Mouse (Mus musculus) megakaryocyte, embryonic 14.5 days (primary cell): ENCODE data around the gene Ift22. TPM values are rescaled to one million over a fixed set of nuclear protein-coding genes. Genes with fewer than 3 reads are reported as not detected.
"Not testable (repeated sequence)": the region's sequence is repeated elsewhere in the genome, so short reads cannot be mapped to it uniquely, and the experiment has no call there.

Experiments used
- H3K27me3 ChIP-seq: replicated peaks from 2 replicates; pipeline ENCODE3; 2012; ENCODE audit warnings: inconsistent platforms
- H3K36me3 ChIP-seq: replicated peaks from 2 replicates; pipeline ENCODE3; 2012; ENCODE audit warnings: low read length, inconsistent platforms, mixed read lengths
- H3K4me1 ChIP-seq: 2 replicates; pipeline ENCODE4 v1.6.1; 2012; ENCODE audit warnings: inconsistent platforms
- H3K4me3 ChIP-seq: replicated peaks from 2 replicates; pipeline ENCODE3; 2012; ENCODE audit warnings: moderate library complexity, mild to moderate bottlenecking, inconsistent platforms
- H3K9me3 ChIP-seq: 2 replicates; pipeline ENCODE4 v1.6.1; 2012; ENCODE audit warnings: inconsistent platforms
- FLI1 ChIP-seq: IDR thresholded peaks from 2 replicates; pipeline ENCODE4 v1.6.1; 2012; ENCODE audit warnings: low read length, inconsistent platforms, mixed read lengths
- GATA1 ChIP-seq: IDR thresholded peaks from 3 replicates; pipeline ENCODE4 v1.6.1; 2012; ENCODE audit warnings: mixed read lengths, low read length, inconsistent platforms, borderline replicate concordance
- polyA plus RNA-seq: library from polyadenylated mRNA; stranded (reverse); fragments of >175 nt; gene quantifications from 2 replicates; pipeline ENCODE4 v1.2.3, GENCODE M21; 2012; ENCODE audit warnings: low replicate concordance; ENCODE audit not compliant: insufficient read depth

The Ift22 gene
- polyA plus RNA-seq, 1 experiment: 14.8 TPM

DNA sequence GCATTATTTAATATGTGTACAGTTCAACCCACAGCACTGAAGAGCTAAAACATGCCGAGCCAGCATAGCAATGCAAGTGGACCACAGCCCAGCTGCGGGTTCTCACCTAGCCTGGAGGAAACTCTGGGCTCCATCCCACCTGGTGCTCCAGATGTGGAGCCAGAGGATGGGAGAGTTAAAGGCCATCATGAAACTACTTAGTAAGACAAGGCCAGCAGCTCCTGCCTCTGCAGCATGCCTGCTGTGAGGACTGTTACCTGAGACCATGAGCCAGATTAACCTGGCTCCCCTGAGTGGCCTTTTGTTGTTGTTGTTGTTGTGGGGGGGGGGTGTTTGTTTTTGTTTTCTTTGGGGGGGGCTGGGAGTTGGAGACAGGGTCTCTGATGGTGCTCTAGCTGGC is 35.4 kb downstream of the Ift22 start:
- Histone ChIP-seq H3K4me1 (no peaks in the 10 kb centered on the region), H3K9me3 (peaks cover 14% of the 10 kb centered on the region), H3K4me3 (no peak overlapping the region), H3K27me3 (peaks cover 4% of the 10 kb centered on the region), H3K36me3 (peaks cover 6% of the 10 kb centered on the region)
- TF ChIP-seq GATA1 (no peak), FLI1 (no peak)

DNA sequence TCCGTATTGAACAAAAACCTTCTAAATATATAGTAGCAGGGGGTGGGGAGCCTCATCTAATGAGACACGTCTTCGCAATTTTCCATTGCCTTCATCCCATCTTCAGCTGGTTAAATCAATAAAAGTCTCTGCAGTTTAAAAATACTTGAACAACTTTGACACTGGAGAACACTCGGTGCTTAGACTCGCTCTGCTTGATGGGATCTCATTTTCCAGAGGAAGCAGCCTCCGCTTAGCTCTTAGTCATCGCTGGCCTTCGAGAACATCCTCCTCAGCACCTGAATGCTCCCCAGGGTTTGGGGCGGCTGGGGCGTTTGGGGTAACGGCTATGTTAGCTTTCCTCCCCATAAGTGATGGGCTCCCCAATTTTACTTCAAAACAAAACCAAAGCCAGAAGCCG is 37.1 kb downstream of the Ift22 start:
- H3K4me3 ChIP-seq: no peak overlapping the region
- H3K36me3 ChIP-seq: no peaks in the 10 kb centered on the region
- H3K27me3 ChIP-seq: peaks cover 4% of the 10 kb centered on the region
- H3K9me3 ChIP-seq: peaks cover 9% of the 10 kb centered on the region
- TF ChIP-seq FLI1 (no peak), GATA1 (no peak)
- H3K4me1 ChIP-seq: peaks cover 7% of the 10 kb centered on the region

DNA sequence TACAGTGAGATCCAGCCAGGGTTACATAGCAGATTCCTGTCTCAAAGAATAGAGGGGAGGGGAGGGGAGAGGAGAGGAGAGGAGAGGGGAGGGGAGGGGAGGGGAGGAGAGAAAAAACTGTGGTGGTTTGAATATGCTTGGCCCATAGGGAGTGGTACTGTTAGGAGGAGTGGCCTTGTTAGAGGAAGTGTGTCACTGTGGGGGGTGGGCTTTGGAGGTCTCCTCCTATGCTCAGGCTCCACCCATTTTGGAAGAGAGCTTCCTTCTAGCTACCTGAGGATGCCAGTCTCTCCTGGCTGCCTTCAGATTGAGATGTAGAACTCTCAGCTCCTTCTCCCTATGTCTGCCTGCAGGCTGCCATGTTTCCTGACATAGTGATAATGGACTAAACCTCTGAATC is 39.9 kb downstream of the Ift22 start:
- Histone ChIP-seq H3K4me3 (no peak overlapping the region), H3K9me3 (peaks cover 9% of the 10 kb centered on the region), H3K4me1 (peaks cover 20% of the 10 kb centered on the region), H3K36me3 (no peaks in the 10 kb centered on the region), H3K27me3 (peaks cover 4% of the 10 kb centered on the region)
- no peak for TF ChIP-seq FLI1
- TF ChIP-seq GATA1: no peak

DNA sequence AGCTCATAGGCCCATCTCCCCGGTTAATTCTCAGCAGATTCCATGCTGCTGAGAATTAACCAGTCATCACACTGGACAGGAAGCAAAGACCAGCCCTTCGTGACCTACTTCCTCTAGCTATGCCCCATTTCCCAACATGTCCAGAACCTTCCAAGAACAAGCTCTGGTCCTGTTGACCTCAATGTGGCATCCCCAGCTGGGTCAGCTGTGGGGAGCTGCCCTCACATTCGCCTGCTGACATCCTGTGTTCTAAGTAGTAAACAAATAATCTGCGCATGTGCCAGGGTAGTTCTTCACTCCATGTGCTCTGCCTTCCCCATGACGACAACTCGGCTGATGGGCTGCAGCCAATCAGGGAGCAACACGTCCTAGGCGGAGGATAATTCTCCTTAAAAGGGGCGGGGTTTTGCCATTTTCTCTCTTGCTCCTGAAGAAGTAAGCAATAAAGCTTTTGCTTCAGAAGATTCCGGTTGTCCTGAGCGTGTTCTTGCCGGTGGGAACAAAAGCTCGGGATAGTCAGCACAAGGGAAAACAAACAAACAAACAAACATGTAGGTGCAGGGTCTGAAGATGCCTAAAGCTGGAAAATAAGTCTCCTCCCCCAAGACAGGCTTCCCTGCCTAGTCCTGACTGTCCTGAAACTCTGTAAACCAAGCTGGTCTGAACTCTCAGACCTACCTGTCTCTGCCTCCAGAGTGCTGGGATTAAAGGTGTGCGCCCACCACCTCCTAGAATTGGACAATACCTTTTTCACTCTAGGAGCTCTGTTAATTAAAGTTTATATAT is 41.8 kb downstream of the Ift22 start:
- H3K27me3 ChIP-seq, H3K36me3 ChIP-seq, H3K4me3 ChIP-seq, H3K9me3 ChIP-seq: not testable (repeated sequence)
- H3K4me1 ChIP-seq: peaks cover 32% of the 10 kb centered on the region

- Histone ChIP-seq H3K27me3 (no peaks in the 10 kb centered on the region), H3K4me1 (peaks cover 38% of the 10 kb centered on the region), H3K4me3 (no peak overlapping the region), H3K36me3 (peaks cover 6% of the 10 kb centered on the region), H3K9me3 (peaks cover 9% of the 10 kb centered on the region)
- TF ChIP-seq FLI1 (no peak), GATA1 (no peak)
Measured at GRCm38 (mm10) chr5:136950521-136950920, 42.6 kb downstream of the Ift22 start.

GRCm38 (mm10) chr5:136952153-136952552 is 44.2 kb downstream of the Ift22 start:
- no peak for TF ChIP-seq FLI1
- no peak for TF ChIP-seq GATA1
- no peaks in the 10 kb centered on the region for H3K27me3 ChIP-seq
- no peak overlapping the region for H3K4me3 ChIP-seq
- H3K36me3 ChIP-seq: peaks cover 18% of the 10 kb centered on the region
- peaks cover 48% of the 10 kb centered on the region for H3K4me1 ChIP-seq
- H3K9me3 ChIP-seq: peaks cover 9% of the 10 kb centered on the region

DNA sequence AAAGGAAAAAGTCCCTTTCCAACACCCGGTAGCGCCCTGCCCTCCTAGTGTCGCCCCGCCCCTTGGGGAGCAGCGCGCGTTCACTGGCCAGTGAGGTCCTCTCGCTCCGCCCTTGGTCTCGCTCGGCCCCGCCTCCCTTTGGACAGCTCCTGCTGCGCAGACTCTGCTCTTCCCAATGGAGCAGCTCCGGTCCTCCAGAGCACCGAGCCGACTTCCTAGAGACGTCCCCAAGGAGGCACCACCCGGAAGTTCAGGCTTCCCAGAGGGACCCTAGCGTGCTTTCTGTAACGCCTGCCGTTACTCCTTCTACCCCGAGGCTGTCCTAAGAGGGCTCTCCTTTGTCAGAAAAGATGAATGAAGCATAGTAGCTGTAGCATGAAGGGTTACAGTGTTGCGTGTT is 45.1 kb downstream of the Ift22 start, which contains the start of gene Fis1:
Gene Fis1 (plus strand): TSS at position 261 of the 400 bp plus-strand sequence.
- Histone ChIP-seq H3K36me3 (peaks cover 23% of the 10 kb centered on the region), H3K9me3 (peaks cover 2% of the 10 kb centered on the region), H3K4me3 (peak within 1 kb of the TSS; percentile 93), H3K27me3 (no peaks in the 10 kb centered on the region), H3K4me1 (peaks cover 48% of the 10 kb centered on the region)
- no peak for TF ChIP-seq GATA1
- TF ChIP-seq FLI1: no peak

DNA sequence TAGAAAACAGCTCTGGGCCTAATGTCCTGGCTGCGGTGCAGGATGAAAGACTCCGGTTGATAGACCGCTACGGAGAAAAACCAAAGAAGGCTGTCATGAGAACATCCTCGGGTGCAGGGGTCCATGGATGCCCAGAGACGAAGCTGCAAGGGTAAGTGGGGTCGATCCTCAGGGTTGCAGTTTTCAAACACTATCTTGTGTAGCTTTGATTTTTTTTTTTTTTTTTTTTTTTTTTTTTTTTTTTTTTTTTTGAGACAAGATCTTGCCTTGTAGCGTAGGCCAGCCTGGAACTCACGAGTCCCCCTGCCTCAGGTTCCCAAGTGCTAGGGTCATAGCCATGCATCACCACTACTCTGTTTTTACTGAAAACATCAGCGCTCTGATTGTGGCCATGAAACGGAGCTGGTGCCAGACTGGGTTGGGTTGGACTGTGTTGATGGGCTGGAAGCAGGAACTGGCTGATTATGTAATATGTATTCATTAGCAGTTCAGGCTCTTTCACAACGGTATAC is 45.5 kb downstream of the Ift22 start:
- Histone ChIP-seq H3K9me3 (no peaks in the 10 kb centered on the region), H3K4me1 (peaks cover 50% of the 10 kb centered on the region), H3K4me3 (peak overlapping the region; percentile 93), H3K36me3 (peaks cover 26% of the 10 kb centered on the region), H3K27me3 (no peaks in the 10 kb centered on the region)
- TF ChIP-seq FLI1 (no peak), GATA1 (no peak)

DNA sequence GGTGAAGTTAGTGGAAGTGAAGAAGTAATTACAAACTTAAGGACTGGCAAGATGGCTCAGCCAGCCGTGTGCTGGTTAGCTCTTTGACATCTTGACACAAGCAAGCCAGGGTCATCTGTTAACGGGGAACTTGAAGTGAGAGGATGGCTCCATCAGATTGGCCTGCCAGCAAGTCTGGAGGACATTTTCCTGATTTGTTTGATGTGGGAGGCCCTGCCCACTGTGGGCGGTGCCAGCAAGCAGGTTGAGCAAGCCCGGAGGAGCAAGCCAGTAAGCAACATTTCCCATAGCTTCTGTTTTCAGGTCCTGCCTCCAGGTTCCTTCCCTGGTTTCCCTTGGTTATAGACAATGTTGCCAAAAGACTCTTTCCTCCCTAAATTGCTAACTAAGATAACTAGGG is 47.7 kb downstream of the Ift22 start:
- H3K36me3 ChIP-seq: peaks cover 38% of the 10 kb centered on the region
- TF ChIP-seq GATA1: no peak
- TF ChIP-seq FLI1: no peak

DNA sequence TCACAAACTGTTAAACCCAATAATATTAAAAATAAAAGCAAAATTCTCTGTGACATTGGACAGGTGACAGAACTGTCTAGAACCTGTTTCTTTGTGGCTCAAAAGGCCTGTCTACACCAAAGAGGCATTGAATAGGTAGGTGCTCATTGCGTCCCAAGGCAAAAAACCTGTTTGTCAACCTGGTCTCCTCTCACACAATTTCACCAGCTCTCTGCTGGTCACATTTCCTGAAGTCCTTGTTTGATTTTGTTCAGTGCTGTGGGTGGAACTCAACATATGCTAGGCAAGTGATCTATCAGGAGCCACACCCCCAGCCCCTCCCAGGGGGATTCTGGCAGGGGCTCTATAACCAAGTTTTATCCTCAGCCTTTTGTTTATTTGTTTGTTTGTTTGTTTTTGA is 49.3 kb downstream of the Ift22 start:
- TF ChIP-seq FLI1 (no peak), GATA1 (no peak)
- H3K9me3 ChIP-seq: no peaks in the 10 kb centered on the region
- H3K36me3 ChIP-seq: peaks cover 40% of the 10 kb centered on the region
- H3K4me1 ChIP-seq: peaks cover 52% of the 10 kb centered on the region
- H3K4me3 ChIP-seq: no peak overlapping the region
- H3K27me3 ChIP-seq: no peaks in the 10 kb centered on the region

More for the DNA sequence above, 47.7 kb downstream of the Ift22 start:
- no peaks in the 10 kb centered on the region for H3K9me3 ChIP-seq
- H3K4me1 ChIP-seq: peaks cover 47% of the 10 kb centered on the region
- no peak overlapping the region for H3K4me3 ChIP-seq
- no peaks in the 10 kb centered on the region for H3K27me3 ChIP-seq

- no peaks in the 10 kb centered on the region for H3K9me3 ChIP-seq
- H3K36me3 ChIP-seq: peaks cover 53% of the 10 kb centered on the region
Measured at GRCm38 (mm10) chr5:136958991-136959605, 51.1 kb downstream of the Ift22 start.

More at GRCm38 (mm10) chr5:136958991-136959605, 51.1 kb downstream of the Ift22 start:
- no peaks in the 10 kb centered on the region for H3K27me3 ChIP-seq
- peaks cover 57% of the 10 kb centered on the region for H3K4me1 ChIP-seq
- TF ChIP-seq FLI1: no peak
- no peak for TF ChIP-seq GATA1
- no peak overlapping the region for H3K4me3 ChIP-seq
